Mouse (Mus musculus) stomach, postnatal 0 days (tissue): Measurements from ENCODE around the gene Pan3.

Source experiments
- CTCF ChIP-seq: IDR thresholded peaks from 2 replicates; pipeline ENCODE4 v1.5.1; 2016; ENCODE audit warnings: antibody characterized with exemption, low read depth, mild to moderate bottlenecking, moderate library complexity
- EP300 ChIP-seq: optimal IDR thresholded peaks from 2 replicates; pipeline ENCODE3; 2016; ENCODE audit warnings: antibody characterized with exemption

GRCm38 (mm10) chr5:147565444-147565843, 135.5 kb downstream of the Pan3 start:
- TF ChIP-seq EP300 (no peak), CTCF (no peak)
